Mouse (Mus musculus) MEL (cell line): ENCODE measurements around the gene Pir. TPM values are rescaled to one million over a fixed set of nuclear protein-coding genes. Genes with fewer than 3 reads are reported as not detected.

Experiments used
- DNase-seq: peaks from one replicate; pipeline ENCODE4 v3.0.0; 2011; ENCODE audit warnings: low read depth, low spot score
- H3K27ac ChIP-seq: 2 replicates; pipeline ENCODE4 v1.5.1; 2012; ENCODE audit warnings: low read depth, mild to moderate bottlenecking, control low read depth, low read length, moderate library complexity; ENCODE audit not compliant: control insufficient read depth
- H3K27me3 ChIP-seq, 2 experiments: fragments of 150-350 bp in 1 of 2; sonication (generic) in 1 of 2; 2 replicates each; pipeline ENCODE4 v1.6.1; 2012; ENCODE audit warnings: low read length in 2 of 2, mild to moderate bottlenecking in 2 of 2, improper control_type of control experiment in 1 of 2, moderate library complexity in 1 of 2; ENCODE audit not compliant: insufficient read depth in 2 of 2, control insufficient read depth in 1 of 2
- H3K36me3 ChIP-seq, 2 experiments: 2 replicates each; pipeline ENCODE4 v1.6.1; 2012 to 2014; ENCODE audit warnings: low read length in 2 of 2, improper control_type of control experiment in 1 of 2, inconsistent platforms in 1 of 2, mild to moderate bottlenecking in 1 of 2; ENCODE audit not compliant: insufficient read depth in 2 of 2, control insufficient read depth in 1 of 2
- H3K4me1 ChIP-seq, 2 experiments: fragments of 150-350 bp in 1 of 2; sonication (generic) in 1 of 2; 2 replicates each; pipeline ENCODE4 v1.6.1; 2012; ENCODE audit warnings: low read length in 2 of 2, improper control_type of control experiment in 1 of 2, mild to moderate bottlenecking in 1 of 2; ENCODE audit not compliant: insufficient read depth in 2 of 2, control insufficient read depth in 1 of 2
- H3K4me3 ChIP-seq, 2 experiments: fragments of 150-350 bp in 1 of 2; sonication (generic) in 1 of 2; 2 replicates each; pipeline ENCODE4 v1.5.1; 2012; ENCODE audit warnings: low read depth in 2 of 2, low read length in 2 of 2, mild to moderate bottlenecking in 2 of 2, moderate library complexity in 2 of 2, control low read depth in 1 of 2, improper control_type of control experiment in 1 of 2; ENCODE audit not compliant: control insufficient read depth in 1 of 2, insufficient read depth in 1 of 2
- H3K79me2 ChIP-seq: 2 replicates; pipeline ENCODE4 v1.6.1; 2012; ENCODE audit warnings: mild to moderate bottlenecking, low read length, moderate library complexity; ENCODE audit not compliant: control insufficient read depth, poor library complexity, insufficient read depth
- H3K9ac ChIP-seq: 2 replicates; pipeline ENCODE4 v1.6.1; 2012; ENCODE audit warnings: low read depth, mild to moderate bottlenecking, control low read depth, low read length, moderate library complexity; ENCODE audit not compliant: control insufficient read depth, poor library complexity, severe bottlenecking
- H3K9me3 ChIP-seq: fragments of 150-350 bp; sonication (generic); replicated peaks from 2 replicates; pipeline ENCODE4 v1.6.1; 2012; ENCODE audit warnings: mild to moderate bottlenecking, low read length, improper control_type of control experiment, moderate library complexity; ENCODE audit not compliant: insufficient read depth
- BHLHE40 ChIP-seq: IDR thresholded peaks from 2 replicates; pipeline ENCODE4 v1.6.1; 2012; ENCODE audit warnings: low read depth, mild to moderate bottlenecking, inconsistent platforms, low read length, improper control_type of control experiment, borderline replicate concordance
- CHD1 ChIP-seq: IDR thresholded peaks from 2 replicates; pipeline ENCODE4 v1.6.1; 2012; ENCODE audit warnings: low read depth, mild to moderate bottlenecking, inconsistent platforms, low read length, improper control_type of control experiment
- CHD2 ChIP-seq: IDR thresholded peaks from 2 replicates; pipeline ENCODE4 v1.6.1; 2011; ENCODE audit warnings: low read length, improper control_type of control experiment
- CTCF ChIP-seq, 3 experiments: IDR thresholded peaks in 2 of 3; conservative IDR thresholded peaks in 1 of 3; 2 replicates each; pipeline ENCODE4 v1.5.1; 2011 to 2012; ENCODE audit warnings: low read length in 3 of 3, low read depth in 2 of 3, mild to moderate bottlenecking in 2 of 3, improper control_type of control experiment in 1 of 3, inconsistent platforms in 1 of 3, mixed read lengths in 1 of 3, moderate library complexity in 1 of 3; ENCODE audit not compliant: control insufficient read depth in 1 of 3, insufficient read depth in 1 of 3, poor library complexity in 1 of 3, severe bottlenecking in 1 of 3
- E2F4 ChIP-seq: IDR thresholded peaks from 2 replicates; pipeline ENCODE4 v1.6.1; 2011; ENCODE audit warnings: low read depth, low read length, improper control_type of control experiment, borderline replicate concordance
- ELF1 ChIP-seq: IDR thresholded peaks from 2 replicates; pipeline ENCODE4 v1.6.1; 2014; ENCODE audit warnings: low read depth, mild to moderate bottlenecking, inconsistent platforms, low read length, improper control_type of control experiment, moderate library complexity
- EP300 ChIP-seq, 2 experiments: IDR thresholded peaks; 2 replicates each; pipeline ENCODE4 v1.6.1; 2011; ENCODE audit warnings: improper control_type of control experiment in 2 of 2, low read length in 2 of 2, low read depth in 1 of 2, mild to moderate bottlenecking in 1 of 2
- ETS1 ChIP-seq: IDR thresholded peaks from 2 replicates; pipeline ENCODE4 v1.6.1; 2012; ENCODE audit warnings: low read depth, mild to moderate bottlenecking, inconsistent platforms, low read length, improper control_type of control experiment, moderate library complexity
- GABPA ChIP-seq: IDR thresholded peaks from 2 replicates; pipeline ENCODE4 v1.6.1; 2012; ENCODE audit warnings: low read depth, mild to moderate bottlenecking, inconsistent platforms, low read length, improper control_type of control experiment, moderate library complexity
- GATA1 ChIP-seq: IDR thresholded peaks from 2 replicates; pipeline ENCODE4 v1.6.1; 2011; ENCODE audit warnings: low read depth, low read length, improper control_type of control experiment
- HCFC1 ChIP-seq: IDR thresholded peaks from 2 replicates; pipeline ENCODE4 v1.6.1; 2012; ENCODE audit warnings: low read depth, mild to moderate bottlenecking, inconsistent platforms, low read length, improper control_type of control experiment, moderate library complexity
- JUND ChIP-seq: IDR thresholded peaks from 2 replicates; pipeline ENCODE4 v1.6.1; 2011; ENCODE audit warnings: low read depth, mild to moderate bottlenecking, improper control_type of control experiment, low read length
- KAT2A ChIP-seq: conservative IDR thresholded peaks from 2 replicates; pipeline ENCODE4 v1.6.1; 2012; ENCODE audit warnings: low read depth, low read length, improper control_type of control experiment, inconsistent platforms
- MAFK ChIP-seq: IDR thresholded peaks from 2 replicates; pipeline ENCODE4 v1.6.1; 2011; ENCODE audit warnings: low read depth, mild to moderate bottlenecking, low read length, improper control_type of control experiment, borderline replicate concordance
- MAX ChIP-seq: IDR thresholded peaks from 2 replicates; pipeline ENCODE4 v1.6.1; 2011; ENCODE audit warnings: low read length, improper control_type of control experiment
- MAZ ChIP-seq: IDR thresholded peaks from 2 replicates; pipeline ENCODE4 v1.6.1; 2012; ENCODE audit warnings: low read depth, mild to moderate bottlenecking, inconsistent platforms, low read length, improper control_type of control experiment
- MEF2A ChIP-seq: IDR thresholded peaks from 2 replicates; pipeline ENCODE4 v1.6.1; 2014; ENCODE audit warnings: low read depth, mild to moderate bottlenecking, inconsistent platforms, low read length, improper control_type of control experiment; ENCODE audit not compliant: poor library complexity, insufficient replicate concordance, severe bottlenecking; ENCODE audit errors: extremely low read depth
- MXI1 ChIP-seq: IDR thresholded peaks from 2 replicates; pipeline ENCODE4 v1.6.1; 2011; ENCODE audit warnings: mild to moderate bottlenecking, low read depth, low read length, improper control_type of control experiment
- MYB ChIP-seq: IDR thresholded peaks from 2 replicates; pipeline ENCODE4 v1.6.1; 2011; ENCODE audit warnings: mild to moderate bottlenecking, low read depth, low read length, improper control_type of control experiment
- MYC ChIP-seq: IDR thresholded peaks from 2 replicates; pipeline ENCODE4 v1.6.1; 2011; ENCODE audit warnings: low read depth, mild to moderate bottlenecking, low read length, improper control_type of control experiment, moderate library complexity
- NELFE ChIP-seq: IDR thresholded peaks from 2 replicates; pipeline ENCODE4 v1.6.1; 2011; ENCODE audit warnings: low read depth, low read length, improper control_type of control experiment
- NRF1 ChIP-seq: IDR thresholded peaks from 2 replicates; pipeline ENCODE4 v1.6.1; 2014; ENCODE audit warnings: low read depth, mild to moderate bottlenecking, inconsistent platforms, low read length, improper control_type of control experiment, moderate library complexity; ENCODE audit not compliant: poor library complexity, insufficient read depth, severe bottlenecking
- POLR2A ChIP-seq, 2 experiments: IDR thresholded peaks; 2 replicates each; pipeline ENCODE4 v1.6.1; 2011 to 2012; ENCODE audit warnings: low read length in 2 of 2, mild to moderate bottlenecking in 2 of 2, control low read depth in 1 of 2, improper control_type of control experiment in 1 of 2, low read depth in 1 of 2, moderate library complexity in 1 of 2; ENCODE audit not compliant: control insufficient read depth in 1 of 2, insufficient read depth in 1 of 2, poor library complexity in 1 of 2
- POLR2AphosphoS2 ChIP-seq: IDR thresholded peaks from 2 replicates; pipeline ENCODE4 v1.6.1; 2011; ENCODE audit warnings: low read length, improper control_type of control experiment
- POLR2AphosphoS5 ChIP-seq: IDR thresholded peaks from 2 replicates; pipeline ENCODE4 v1.6.1; 2012; ENCODE audit warnings: low read depth, borderline replicate concordance, mild to moderate bottlenecking, inconsistent platforms, low read length, moderate library complexity, mixed read lengths
- RAD21 ChIP-seq: IDR thresholded peaks from 2 replicates; pipeline ENCODE4 v1.6.1; 2011; ENCODE audit warnings: mild to moderate bottlenecking, low read depth, low read length, improper control_type of control experiment
- RCOR1 ChIP-seq: IDR thresholded peaks from 2 replicates; pipeline ENCODE4 v1.6.1; 2012; ENCODE audit warnings: low read depth, mild to moderate bottlenecking, inconsistent platforms, low read length, improper control_type of control experiment
- SMC3 ChIP-seq: IDR thresholded peaks from 2 replicates; pipeline ENCODE4 v1.6.1; 2011; ENCODE audit warnings: low read depth, low read length, improper control_type of control experiment
- TAL1 ChIP-seq: IDR thresholded peaks from 2 replicates; pipeline ENCODE4 v1.6.1; 2012; ENCODE audit warnings: mild to moderate bottlenecking, inconsistent platforms, low read length, moderate library complexity, mixed read lengths
- TBP ChIP-seq: IDR thresholded peaks from 2 replicates; pipeline ENCODE4 v1.8.0; 2011; ENCODE audit warnings: low read depth, low read length, improper control_type of control experiment
- TCF12 ChIP-seq: IDR thresholded peaks from 2 replicates; pipeline ENCODE4 v1.6.1; 2014; ENCODE audit warnings: low read depth, mild to moderate bottlenecking, inconsistent platforms, low read length, improper control_type of control experiment, moderate library complexity
- UBTF ChIP-seq: IDR thresholded peaks from 2 replicates; pipeline ENCODE4 v1.6.1; 2012; ENCODE audit warnings: low read depth, mild to moderate bottlenecking, inconsistent platforms, low read length, improper control_type of control experiment, moderate library complexity, borderline replicate concordance; ENCODE audit not compliant: insufficient read depth
- USF2 ChIP-seq, 2 experiments: IDR thresholded peaks; 2 replicates each; pipeline ENCODE4 v1.6.1; 2011 to 2012; ENCODE audit warnings: improper control_type of control experiment in 2 of 2, low read length in 2 of 2, borderline replicate concordance in 1 of 2, inconsistent platforms in 1 of 2, low read depth in 1 of 2, mild to moderate bottlenecking in 1 of 2; ENCODE audit not compliant: insufficient read depth in 1 of 2
- ZC3H11A ChIP-seq: IDR thresholded peaks from 2 replicates; pipeline ENCODE4 v1.6.1; 2012; ENCODE audit warnings: low read depth, mild to moderate bottlenecking, inconsistent platforms, low read length, improper control_type of control experiment
- ZKSCAN1 ChIP-seq: IDR thresholded peaks from 2 replicates; pipeline ENCODE4 v1.6.1; 2012; ENCODE audit warnings: low read depth, mild to moderate bottlenecking, inconsistent platforms, low read length, improper control_type of control experiment, moderate library complexity
- ZMIZ1 ChIP-seq: IDR thresholded peaks from 2 replicates; pipeline ENCODE4 v1.6.1; 2012; ENCODE audit warnings: low read depth, mild to moderate bottlenecking, inconsistent platforms, low read length, improper control_type of control experiment, moderate library complexity
- polyA plus RNA-seq, 2 experiments: library from polyadenylated mRNA; stranded (reverse) in 1 of 2; unstranded in 1 of 2; fragments of >175 nt in 1 of 2; fragments of >200 nt in 1 of 2; gene quantifications; 2 replicates each; pipeline versions ENCODE4 v1.2.1 to v1.2.4; 2012; ENCODE audit warnings: low replicate concordance in 2 of 2, low read depth in 1 of 2; ENCODE audit not compliant: insufficient read length in 2 of 2, insufficient read depth in 1 of 2, missing spikeins in 1 of 2
- total RNA-seq: library from RNA; depleted of rRNA; stranded (reverse); fragments of 300-350 nt; gene quantifications from 2 replicates; pipeline ENCODE4 v1.2.3, GENCODE M21; 2012; rRNA removed

Gene Pir
- total RNA-seq = 2.9 and 5.3 TPM in 2 replicates
- 100 to 1,000 TPM in 1 of 2 experiments, 10 to 100 TPM in 1; 11.4 to 230 TPM for polyA plus RNA-seq

DNA sequence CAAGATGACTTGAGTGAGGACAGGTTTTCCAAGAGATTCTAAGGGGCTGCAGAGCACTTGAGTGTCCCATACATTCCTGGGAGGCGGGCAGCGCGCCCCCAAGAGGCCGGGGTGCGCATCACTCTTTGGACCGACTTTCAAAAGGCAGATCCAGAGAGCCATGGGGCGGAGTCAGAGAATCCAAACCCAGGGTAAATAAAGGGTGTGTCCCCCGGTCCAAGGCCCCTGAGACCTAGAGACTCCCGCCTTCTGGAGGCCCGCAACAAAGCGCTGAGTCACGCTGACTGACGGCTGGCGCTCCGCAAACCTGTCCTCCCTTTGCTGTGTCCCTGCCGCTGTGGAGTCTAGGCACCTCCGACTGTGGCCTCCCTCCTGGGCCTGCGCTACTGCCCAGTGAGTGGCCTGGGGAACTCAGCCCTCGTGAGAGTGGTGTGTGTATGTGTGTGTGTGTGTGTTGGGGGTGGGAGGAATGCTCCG, at the start of gene Pir:
Pir (plus strand) TSS at position 87 of the 477 bp plus-strand sequence.
- peak within 1 kb of the TSS; percentile 13; the same call in 1 of the 2 replicates for H3K27ac ChIP-seq
- peaks cover 2 to 6% of the 10 kb centered on the region in 2 experiments; a peak in 3 of 4 replicates for H3K4me1 ChIP-seq
- no peaks in the 10 kb centered on the region for H3K9me3 ChIP-seq
- peak within 1 kb of the TSS; percentile 71 for H3K9ac ChIP-seq
- peaks cover 0 to 11% of the 10 kb centered on the region in 2 experiments; a peak in 2 of 4 replicates for H3K36me3 ChIP-seq
- peak within 1 kb of the TSS; percentile 70 to 72 for H3K4me3 ChIP-seq
- peak; percentile 92 for DNase-seq
- H3K79me2 ChIP-seq = no peaks in the 10 kb centered on the region
- no peaks in the 10 kb centered on the region; a peak in 1 of 4 replicates for H3K27me3 ChIP-seq
- TF ChIP-seq NELFE (peak; percentile 34; the same call in 1 of the 2 replicates), HCFC1 (no peak), MXI1 (no peak), MEF2A (no peak), ZKSCAN1 (no peak), USF2 (IDR thresholded peaks at IDR 0.05; ENCODE audit: borderline replicate concordance in 1 of 2, insufficient read depth in 1 of 2, low read depth in 1 of 2, low read length in 2 of 2) (no peak), E2F4 (peak; percentile 45; the same call in 1 of the 2 replicates), UBTF (no peak), ZMIZ1 (no peak), EP300 (IDR thresholded peaks at IDR 0.05; ENCODE audit: low read depth in 1 of 2, low read length in 2 of 2) (no peak; a peak in 1 of 4 replicates), TAL1 (no peak), MAZ (no peak), TBP (0 out of 2 replicates have a peak, but pooled peaks have one; percentile 18), GABPA (peak; percentile 88), CTCF (IDR thresholded peaks at IDR 0.05 in 2 of 3, conservative IDR thresholded peaks at IDR 0.05 in 1 of 3; ENCODE audit: control insufficient read depth in 1 of 3, insufficient read depth in 1 of 3, low read depth in 2 of 3, low read length in 3 of 3, poor library complexity in 1 of 3, severe bottlenecking in 1 of 3) (peak; percentile 68 to 84 (median 72)), KAT2A (no peak), MYC (no peak), TCF12 (0 out of 2 replicates have a peak, but pooled peaks have one; percentile 20), RAD21 (no peak), SMC3 (no peak), ETS1 (peak; percentile 33; the same call in 1 of the 2 replicates), BHLHE40 (no peak), MAFK (no peak), MAX (no peak), NRF1 (no peak), ELF1 (no peak), CHD1 (no peak), POLR2AphosphoS5 (no peak), RCOR1 (no peak), POLR2AphosphoS2 (no peak), ZC3H11A (no peak), CHD2 (no peak), GATA1 (no peak), POLR2A (IDR thresholded peaks at IDR 0.05; ENCODE audit: control insufficient read depth in 1 of 2, insufficient read depth in 1 of 2, low read depth in 1 of 2, low read length in 2 of 2, poor library complexity in 1 of 2) (peak; percentile 43 to 63; a peak in 3 of 4 replicates), MYB (no peak), JUND (no peak)
